Mouse (Mus musculus) yolk sac, embryonic 10.5 days (tissue): Measurements from ENCODE around the gene 3110009E18Rik.
A peak's percentile ranks its signal among the peaks of the same experiment; 100 is the strongest.

Experiments used
- DNase-seq: peaks from one replicate; pipeline ENCODE4 v3.0.0-alpha.2; 2017; ENCODE audit warnings: low spot score

Gene 3110009E18Rik

GRCm38 (mm10) chr1:120196724-120197123 lies 75.7 kb downstream of the 3110009E18Rik start:
- DNase-seq, result no peak

GRCm38 (mm10) chr1:120197189-120197588 lies 76.2 kb downstream of the 3110009E18Rik start:
- peak; percentile 45 for DNase-seq

GRCm38 (mm10) chr1:120198151-120198550 lies 77.2 kb downstream of the 3110009E18Rik start:
- DNase-seq, result no peak

GRCm38 (mm10) chr1:120198942-120199341 lies 78.0 kb downstream of the 3110009E18Rik start:
- no peak for DNase-seq

- no peak for DNase-seq
These were observed 81.6 kb downstream of the 3110009E18Rik start for GRCm38 (mm10) chr1:120202542-120202941.

- DNase-seq, result no peak
These were observed 82.8 kb downstream of the 3110009E18Rik start for GRCm38 (mm10) chr1:120203836-120204235.

- no peak for DNase-seq
These were observed 83.8 kb downstream of the 3110009E18Rik start for GRCm38 (mm10) chr1:120204834-120205233.

- no peak for DNase-seq
These were observed 86.6 kb downstream of the 3110009E18Rik start for GRCm38 (mm10) chr1:120207568-120207967.

GRCm38 (mm10) chr1:120208502-120209230 lies 87.7 kb downstream of the 3110009E18Rik start:
- DNase-seq, result no peak

GRCm38 (mm10) chr1:120220841-120221240 lies 99.9 kb downstream of the 3110009E18Rik start:
- no peak for DNase-seq

- DNase-seq, result no peak
These were observed 100.3 kb downstream of the 3110009E18Rik start for GRCm38 (mm10) chr1:120221285-120221684.

GRCm38 (mm10) chr1:120223613-120224012 lies 102.6 kb downstream of the 3110009E18Rik start:
- no peak for DNase-seq

- no peak for DNase-seq
These were observed 108.9 kb downstream of the 3110009E18Rik start for GRCm38 (mm10) chr1:120229723-120230471.

- DNase-seq, result peak; percentile 41
These were observed 110.3 kb downstream of the 3110009E18Rik start for GRCm38 (mm10) chr1:120231334-120231733.

- no peak for DNase-seq
These were observed 111.2 kb downstream of the 3110009E18Rik start for GRCm38 (mm10) chr1:120232170-120232569.

- DNase-seq, result no peak
These were observed 114.7 kb downstream of the 3110009E18Rik start for GRCm38 (mm10) chr1:120235631-120236215.

GRCm38 (mm10) chr1:120236424-120236823 lies 115.4 kb downstream of the 3110009E18Rik start:
- no peak for DNase-seq

GRCm38 (mm10) chr1:120237068-120237467 lies 116.1 kb downstream of the 3110009E18Rik start:
- no peak for DNase-seq
